Mouse (Mus musculus) midbrain, postnatal 0 days (tissue): ENCODE results near the gene Dpm3. TPM values are rescaled to one million over a fixed set of nuclear protein-coding genes. Genes with fewer than 3 reads are reported as not detected.

Experiments
- ATAC-seq: fragments of 200-750 bp; cut with Nextera tagmentation; 2 replicates; pipeline ENCODE4 v1.8.0; 2017; ENCODE audit warnings: moderate number of reproducible peaks, mild to moderate bottlenecking, moderate TSS enrichment, moderate library complexity; ENCODE audit not compliant: low FRiP score
- DNase-seq: peaks from one replicate; pipeline ENCODE4 v3.0.0-alpha.2; 2015; ENCODE audit warnings: low spot score
- H3K27ac ChIP-seq: fragments of 300-500 bp; sonication (generic); 2 replicates; pipeline ENCODE4 v1.5.1; 2014; ENCODE audit warnings: low read depth, mild to moderate bottlenecking, low read length, mixed read lengths
- H3K27me3 ChIP-seq: fragments of 300-500 bp; sonication (generic); 2 replicates; pipeline ENCODE4 v1.6.1; 2014; ENCODE audit warnings: low read length, control low read depth, mixed read lengths; ENCODE audit not compliant: insufficient read depth
- H3K36me3 ChIP-seq: fragments of 300-500 bp; sonication (generic); 2 replicates; pipeline ENCODE4 v1.6.1; 2014; ENCODE audit warnings: low read length, control low read depth, mixed read lengths; ENCODE audit not compliant: insufficient read depth
- H3K4me1 ChIP-seq: fragments of 300-500 bp; sonication (generic); 2 replicates; pipeline ENCODE4 v1.6.1; 2014; ENCODE audit warnings: mild to moderate bottlenecking, control low read depth, antibody characterized with exemption, low read length, mixed read lengths; ENCODE audit not compliant: insufficient read depth
- H3K4me2 ChIP-seq: fragments of 300-500 bp; sonication (generic); 2 replicates; pipeline ENCODE4 v1.6.1; 2014; ENCODE audit warnings: low read depth, mild to moderate bottlenecking, low read length, mixed read lengths; ENCODE audit not compliant: poor library complexity, severe bottlenecking
- H3K4me3 ChIP-seq: fragments of 300-500 bp; sonication (generic); 2 replicates; pipeline ENCODE4 v1.5.1; 2014; ENCODE audit warnings: low read depth, mild to moderate bottlenecking, low read length, moderate library complexity
- H3K9ac ChIP-seq: fragments of 300-500 bp; sonication (generic); replicated peaks from 2 replicates; pipeline ENCODE4 v1.6.1; 2014; ENCODE audit warnings: mild to moderate bottlenecking, low read length, moderate library complexity, mixed read lengths; ENCODE audit not compliant: poor library complexity, severe bottlenecking
- H3K9me3 ChIP-seq: fragments of 300-500 bp; sonication (generic); 2 replicates; pipeline ENCODE4 v1.6.1; 2016; ENCODE audit warnings: low read length, control low read depth
- CTCF ChIP-seq: IDR thresholded peaks from 2 replicates; pipeline ENCODE4 v1.5.1; 2016; ENCODE audit warnings: antibody characterized with exemption, mild to moderate bottlenecking
- WGBS: fragments of 180-500 bp; shearing (Covaris S2); extraction: QIAGEN DNeasy Blood & Tissue Kit; methylation state at CpG from one replicate; pipeline ENCODE4 v1.1.7; 2014; 5-methylcytosine and 5-hydroxymethylcytosine counted together
- microRNA counts: library from miRNA; unstranded; fragments of <30 nt; microRNA quantifications from one replicate; lab custom pipeline; 2015
- microRNA-seq: library from miRNA; unstranded; fragments of <30 nt; microRNA quantifications from one replicate; pipeline ENCODE4, GENCODE M21; 2016; ENCODE audit warnings: borderline number of aligned reads
- polyA plus RNA-seq: library from polyadenylated mRNA; unstranded; fragments of >200 nt; fragmentation: Nextera tagmentation; extraction: Ambion mirVana; gene quantifications from 2 replicates; pipeline ENCODE4 v1.2.1, GENCODE M21; 2015
- total RNA-seq: library from RNA; depleted of rRNA; stranded (reverse); fragments of >200 nt; gene quantifications from 2 replicates; pipeline ENCODE4 v1.2.3, GENCODE M21; 2014; rRNA removed

Dpm3 gene
- total and polyA plus RNA-seq, 2 experiments from 2014 or later: 69.4 to 223 TPM

GRCm38 (mm10) chr3:89315195-89315929, 56.2 kb downstream of the Dpm3 start:
- Histone ChIP-seq H3K4me1 (no peaks in the 10 kb centered on the region), H3K9ac (0 out of 2 replicates have a peak overlapping the region, but pooled peaks have one; percentile 33), H3K36me3 (peaks cover 16% of the 10 kb centered on the region), H3K27me3 (no peaks in the 10 kb centered on the region), H3K27ac (no peak overlapping the region), H3K9me3 (no peaks in the 10 kb centered on the region), H3K4me3 (no peak overlapping the region), H3K4me2 (peak overlapping the region; percentile 40)
- peak; percentile 80 for DNase-seq
- peak; percentile 83 for TF ChIP-seq CTCF
- peak; percentile 5; the same call in 1 of the 2 replicates for ATAC-seq
- WGBS: 6% methylated on average over 21 of the region's 26 CpGs

DNA sequence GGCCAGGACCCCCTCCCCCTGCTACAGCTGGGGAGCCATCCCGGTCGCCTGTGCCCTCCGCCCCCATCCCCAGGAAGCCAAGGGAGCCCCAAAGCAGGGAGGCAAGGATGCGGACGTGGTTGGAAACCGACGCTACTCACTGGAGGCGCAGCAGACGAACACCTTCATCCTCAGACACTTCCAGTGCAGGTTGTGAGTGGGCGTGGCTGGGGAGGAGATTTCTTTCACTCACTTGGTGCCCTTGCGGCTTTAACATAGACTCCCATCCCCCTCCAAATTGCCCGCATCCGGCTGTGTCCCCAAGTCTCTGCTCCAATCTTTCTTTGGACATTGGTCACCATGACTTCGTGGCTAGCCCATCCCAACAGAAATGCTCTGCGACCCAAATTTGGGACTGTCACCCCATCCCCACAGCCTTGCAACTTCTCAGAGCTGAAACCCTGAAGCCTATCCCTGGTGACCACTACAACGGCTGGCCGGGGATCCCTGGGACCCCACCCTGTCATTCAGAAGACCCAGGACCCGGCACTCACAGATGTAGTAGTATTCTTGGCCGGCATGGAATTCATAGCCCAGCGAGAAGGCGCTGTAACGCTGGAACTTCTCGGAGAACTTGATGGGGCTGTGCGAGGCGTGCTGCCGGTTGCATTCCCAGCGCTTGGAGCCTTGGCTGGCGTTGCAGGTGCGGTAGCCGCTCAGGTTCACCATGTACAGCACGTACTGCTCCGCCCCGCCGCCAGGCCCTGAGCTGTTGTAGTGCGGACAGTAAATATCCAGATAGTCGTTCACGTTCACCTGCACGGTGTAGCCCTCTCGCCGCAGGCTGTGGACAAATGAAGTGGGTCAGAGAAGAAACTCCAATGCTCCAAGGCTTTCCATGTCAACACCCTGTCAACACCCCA, 57.0 kb downstream of the Dpm3 start:
- peaks cover 16% of the 10 kb centered on the region for H3K36me3 ChIP-seq
- TF ChIP-seq CTCF: no peak
- no peaks in the 10 kb centered on the region for H3K27me3 ChIP-seq
- ATAC-seq (no peak), DNase-seq (no peak)
- H3K4me1 ChIP-seq: no peaks in the 10 kb centered on the region
- no peak overlapping the region for H3K4me3 ChIP-seq
- no peak overlapping the region; the same call in 1 of the 2 replicates for H3K9ac ChIP-seq
- H3K9me3 ChIP-seq: no peaks in the 10 kb centered on the region
- 8% methylated on average over 40 of the region's 40 CpGs for WGBS
- no peak overlapping the region for H3K27ac ChIP-seq
- H3K4me2 ChIP-seq: peak overlapping the region; percentile 40

MicroRNA genes within 50 kb of the gene (microRNA counts, 519-probe panel; counts per million panel counts)
- 2,265 counts per million, percentile 66 among the panel's probes with 10 or more counts for microRNA mmu-miR-92b (lab: Ali Mortazavi, UCI)

Small RNA genes lying within 50 kb of the gene (microRNA-seq; reads per million reads assigned to microRNA genes)
- gene Mir92b: 2,489 reads per million, percentile 81 among the genes with 10 or more reads in this experiment

Other genes with a start within 250 kb of the Dpm3 start
- gene Rusc1, start 166.0 kb upstream of the Dpm3 start, total RNA-seq: 177 and 187 TPM in 2 replicates
- 103 and 107 TPM in 2 replicates for gene Rusc1, start 166.0 kb upstream of the Dpm3 start, polyA plus RNA-seq
- gene Gm43738, start 158.3 kb upstream of the Dpm3 start, total RNA-seq: not detected in 2 replicates
- not detected in 2 replicates for gene Gm43738, start 158.3 kb upstream of the Dpm3 start, polyA plus RNA-seq
- 382 and 401 TPM in 2 replicates for gene Fdps, start 157.4 kb upstream of the Dpm3 start, total RNA-seq
- gene Fdps, start 157.4 kb upstream of the Dpm3 start, polyA plus RNA-seq: 407 and 423 TPM in 2 replicates
- 0.47 TPM in 1 of 2 replicates, not detected in the other for gene Pklr, start 123.2 kb upstream of the Dpm3 start, total RNA-seq
- 0.05 and 0.10 TPM in 2 replicates for gene Pklr, start 123.2 kb upstream of the Dpm3 start, polyA plus RNA-seq
- 94.8 and 97.8 TPM in 2 replicates for gene Hcn3, start 99.2 kb upstream of the Dpm3 start, total RNA-seq
- 44.8 and 46.7 TPM in 2 replicates for gene Hcn3, start 99.2 kb upstream of the Dpm3 start, polyA plus RNA-seq
- gene Clk2, start 94.6 kb upstream of the Dpm3 start, total RNA-seq: 38.9 and 44.5 TPM in 2 replicates
- gene Clk2, start 94.6 kb upstream of the Dpm3 start, polyA plus RNA-seq: 12.1 and 12.6 TPM in 2 replicates
- gene Scamp3, start 81.9 kb upstream of the Dpm3 start, total RNA-seq: 71.1 and 84.8 TPM in 2 replicates
- gene Scamp3, start 81.9 kb upstream of the Dpm3 start, polyA plus RNA-seq: 151 and 158 TPM in 2 replicates
- gene Fam189b, start 76.2 kb upstream of the Dpm3 start, total RNA-seq: 12.7 and 22.2 TPM in 2 replicates
- 32.5 and 37.5 TPM in 2 replicates for gene Fam189b, start 76.2 kb upstream of the Dpm3 start, polyA plus RNA-seq
- gene Gba, start 56.4 kb upstream of the Dpm3 start, total RNA-seq: 56.8 and 64.6 TPM in 2 replicates
- 46.1 and 48.3 TPM in 2 replicates for gene Gba, start 56.4 kb upstream of the Dpm3 start, polyA plus RNA-seq
- 38.5 and 42.9 TPM in 2 replicates for gene Thbs3, start 44.2 kb upstream of the Dpm3 start, total RNA-seq
- 39.0 and 47.6 TPM in 2 replicates for gene Thbs3, start 44.2 kb upstream of the Dpm3 start, polyA plus RNA-seq
- gene Mtx1, start 32.3 kb upstream of the Dpm3 start, total RNA-seq: 101 and 108 TPM in 2 replicates
- gene Mtx1, start 32.3 kb upstream of the Dpm3 start, polyA plus RNA-seq: 176 and 189 TPM in 2 replicates
- gene Muc1, start 30.3 kb upstream of the Dpm3 start, total RNA-seq: 2.8 and 3.8 TPM in 2 replicates
- gene Muc1, start 30.3 kb upstream of the Dpm3 start, polyA plus RNA-seq: 0.52 and 1.5 TPM in 2 replicates
- 74.7 and 93.9 TPM in 2 replicates for gene Krtcap2, start 13.4 kb upstream of the Dpm3 start, total RNA-seq
- gene Krtcap2, start 13.4 kb upstream of the Dpm3 start, polyA plus RNA-seq: 219 TPM in 2 replicates
- 112 and 124 TPM in 2 replicates for gene Trim46, start 13.0 kb upstream of the Dpm3 start, total RNA-seq
- gene Trim46, start 13.0 kb upstream of the Dpm3 start, polyA plus RNA-seq: 69.1 TPM in 2 replicates
- 22.8 and 32.0 TPM in 2 replicates for gene Slc50a1, start 11.2 kb downstream of the Dpm3 start, total RNA-seq
- 42.4 and 48.7 TPM in 2 replicates for gene Slc50a1, start 11.2 kb downstream of the Dpm3 start, polyA plus RNA-seq
- gene Efna1, start 21.8 kb downstream of the Dpm3 start, total RNA-seq: 6.6 and 7.1 TPM in 2 replicates
- gene Efna1, start 21.8 kb downstream of the Dpm3 start, polyA plus RNA-seq: 8.9 and 9.4 TPM in 2 replicates
- gene Efna3, start 63.6 kb downstream of the Dpm3 start, total RNA-seq: 93.5 and 115 TPM in 2 replicates
- gene Efna3, start 63.6 kb downstream of the Dpm3 start, polyA plus RNA-seq: 52.3 and 58.4 TPM in 2 replicates
- 3.0 and 7.9 TPM in 2 replicates for gene Efna4, start 78.7 kb downstream of the Dpm3 start, total RNA-seq
- gene Efna4, start 78.7 kb downstream of the Dpm3 start, polyA plus RNA-seq: 2.5 and 3.5 TPM in 2 replicates
- gene Adam15, start 90.6 kb downstream of the Dpm3 start, total RNA-seq: 63.4 and 88.8 TPM in 2 replicates
- gene Adam15, start 90.6 kb downstream of the Dpm3 start, polyA plus RNA-seq: 73.6 and 79.4 TPM in 2 replicates
- not detected in 2 replicates for gene Dcst2, start 102.6 kb downstream of the Dpm3 start, total RNA-seq
- gene Dcst2, start 102.6 kb downstream of the Dpm3 start, polyA plus RNA-seq: 0.31 and 0.51 TPM in 2 replicates
- 0.05 TPM in 1 of 2 replicates, not detected in the other for gene Dcst1, start 105.9 kb downstream of the Dpm3 start, total RNA-seq
- 1.1 TPM in 2 replicates for gene Dcst1, start 105.9 kb downstream of the Dpm3 start, polyA plus RNA-seq
- 2.2 and 4.4 TPM in 2 replicates for gene Zbtb7b, start 135.4 kb downstream of the Dpm3 start, total RNA-seq
- 0.53 and 0.88 TPM in 2 replicates for gene Zbtb7b, start 135.4 kb downstream of the Dpm3 start, polyA plus RNA-seq
- 1.8 and 2.3 TPM in 2 replicates for gene Lenep, start 143.4 kb downstream of the Dpm3 start, total RNA-seq
- 0.27 TPM in 1 of 2 replicates, not detected in the other for gene Lenep, start 143.4 kb downstream of the Dpm3 start, polyA plus RNA-seq
- 32.0 and 34.1 TPM in 2 replicates for gene Flad1, start 152.5 kb downstream of the Dpm3 start, total RNA-seq
- 26.0 and 29.3 TPM in 2 replicates for gene Flad1, start 152.5 kb downstream of the Dpm3 start, polyA plus RNA-seq
- 22.4 and 29.2 TPM in 2 replicates for gene Cks1b, start 159.0 kb downstream of the Dpm3 start, total RNA-seq
- gene Cks1b, start 159.0 kb downstream of the Dpm3 start, polyA plus RNA-seq: 68.6 and 69.6 TPM in 2 replicates
- gene Shc1, start 159.1 kb downstream of the Dpm3 start, total RNA-seq: 21.7 and 24.9 TPM in 2 replicates
- gene Shc1, start 159.1 kb downstream of the Dpm3 start, polyA plus RNA-seq: 11.0 and 12.7 TPM in 2 replicates
- 77.8 and 91.3 TPM in 2 replicates for gene Pygo2, start 170.9 kb downstream of the Dpm3 start, total RNA-seq
- gene Pygo2, start 170.9 kb downstream of the Dpm3 start, polyA plus RNA-seq: 38.5 and 40.4 TPM in 2 replicates
- 18.5 and 21.3 TPM in 2 replicates for gene Pbxip1, start 177.3 kb downstream of the Dpm3 start, total RNA-seq
- gene Pbxip1, start 177.3 kb downstream of the Dpm3 start, polyA plus RNA-seq: 18.8 and 21.8 TPM in 2 replicates
- 90.8 and 121 TPM in 2 replicates for gene Pmvk, start 195.2 kb downstream of the Dpm3 start, total RNA-seq
- gene Pmvk, start 195.2 kb downstream of the Dpm3 start, polyA plus RNA-seq: 124 and 135 TPM in 2 replicates